Mouse (Mus musculus) liver, embryonic 16.5 days (tissue): ENCODE measurements around the gene Tmem100. TPM values are rescaled to one million over a fixed set of nuclear protein-coding genes. Genes with fewer than 3 reads are reported as not detected.

Experiments used
- ATAC-seq: fragments of 200-750 bp; cut with Nextera tagmentation; 2 replicates; pipeline ENCODE4 v1.8.0; 2017; ENCODE audit warnings: low read depth, mild to moderate bottlenecking, moderate number of reproducible peaks, moderate library complexity
- H3K27ac ChIP-seq: fragments of 300-500 bp; sonication (generic); 2 replicates; pipeline ENCODE4 v1.5.1; 2014; ENCODE audit warnings: mild to moderate bottlenecking, low read length
- H3K27me3 ChIP-seq: fragments of 300-500 bp; sonication (generic); 2 replicates; pipeline ENCODE4 v1.6.1; 2014; ENCODE audit warnings: low read depth, low read length, mixed read lengths; ENCODE audit not compliant: control insufficient read depth, insufficient read depth
- H3K36me3 ChIP-seq: fragments of 300-500 bp; sonication (generic); 2 replicates; pipeline ENCODE4 v1.6.1; 2014; ENCODE audit warnings: mild to moderate bottlenecking; ENCODE audit not compliant: control insufficient read depth, insufficient read depth
- H3K4me1 ChIP-seq: fragments of 300-500 bp; sonication (generic); 2 replicates; pipeline ENCODE4 v1.6.1; 2014; ENCODE audit warnings: low read depth, low read length, mixed read lengths; ENCODE audit not compliant: control insufficient read depth
- H3K4me2 ChIP-seq: fragments of 300-500 bp; sonication (generic); 2 replicates; pipeline ENCODE4 v1.6.1; 2014; ENCODE audit warnings: low read depth, low read length, mixed read lengths
- H3K4me3 ChIP-seq: fragments of 300-500 bp; sonication (generic); 2 replicates; pipeline ENCODE4 v1.5.1; 2014; ENCODE audit warnings: low read depth, mild to moderate bottlenecking, low read length
- H3K9ac ChIP-seq: fragments of 300-500 bp; sonication (generic); 2 replicates; pipeline ENCODE4 v1.6.1; 2014; ENCODE audit warnings: low read depth, low read length
- H3K9me3 ChIP-seq: fragments of 300-500 bp; sonication (generic); replicated peaks from 2 replicates; pipeline ENCODE4 v1.6.1; 2016; ENCODE audit warnings: low read length; ENCODE audit not compliant: control insufficient read depth
- WGBS: fragments of 180-500 bp; shearing (Covaris S2); extraction: QIAGEN DNeasy Blood & Tissue Kit; methylation state at CpG from one replicate; pipeline ENCODE4 v1.1.7; 2014; ENCODE audit not compliant: insufficient replicate concordance; 5-methylcytosine and 5-hydroxymethylcytosine counted together
- polyA plus RNA-seq: library from polyadenylated mRNA; unstranded; fragments of >200 nt; fragmentation: Nextera tagmentation; extraction: Ambion mirVana; gene quantifications from 2 replicates; pipeline ENCODE4 v1.2.1, GENCODE M21; 2015

Gene Tmem100
- polyA plus RNA-seq, 1 experiment from 2014 or later: 0.45 TPM

DNA sequence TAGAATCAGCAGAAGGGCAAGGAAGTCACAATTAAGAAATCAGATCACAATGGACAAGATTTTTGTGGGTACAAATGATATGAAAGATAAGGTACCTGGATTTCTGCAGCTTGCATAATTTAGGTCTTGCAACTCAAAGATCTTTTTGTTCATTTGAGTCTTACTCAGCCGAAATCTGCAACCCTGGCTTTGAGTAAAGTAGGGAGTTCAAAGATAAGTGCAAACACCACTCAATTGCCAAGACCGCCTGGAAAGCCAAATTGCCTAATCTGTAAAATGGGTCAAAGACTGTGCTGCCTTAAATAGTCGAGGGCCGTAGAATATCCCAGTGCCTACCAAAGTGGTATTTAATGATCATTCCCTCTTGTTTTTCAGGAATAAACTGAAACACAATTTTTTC lies 26.8 kb upstream of the Tmem100 start:
- Histone ChIP-seq H3K9me3 (no peaks in the 10 kb centered on the region), H3K27ac (no peak overlapping the region), H3K4me1 (peaks cover 11% of the 10 kb centered on the region), H3K27me3 (no peaks in the 10 kb centered on the region), H3K9ac (no peak overlapping the region), H3K4me3 (no peak overlapping the region), H3K4me2 (no peak overlapping the region), H3K36me3 (no peaks in the 10 kb centered on the region)
- no peak for ATAC-seq
- WGBS: 58% methylated on average over 4 of the region's 4 CpGs

DNA sequence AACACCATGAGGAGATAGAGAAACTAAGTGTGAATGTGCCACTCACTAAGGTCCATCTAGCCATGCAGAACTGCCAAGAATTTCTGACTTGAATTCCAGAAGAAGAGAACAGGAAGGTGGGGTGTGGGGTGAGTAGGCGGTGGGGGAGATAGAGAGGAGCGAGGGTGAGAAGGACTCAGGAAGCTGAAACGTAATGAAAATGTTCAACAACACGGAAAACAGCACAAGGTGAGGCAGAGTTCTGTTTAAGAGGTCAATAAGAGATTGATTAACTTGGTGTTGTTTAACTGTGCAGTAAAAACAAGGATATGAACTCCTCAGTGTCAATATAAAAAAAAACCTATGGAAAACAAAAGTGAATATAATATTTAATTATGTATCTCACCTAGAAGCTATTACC lies 24.0 kb upstream of the Tmem100 start:
- Histone ChIP-seq H3K27ac (no peak overlapping the region), H3K4me2 (no peak overlapping the region), H3K4me1 (peaks cover 11% of the 10 kb centered on the region), H3K27me3 (no peaks in the 10 kb centered on the region; the same call in 1 of the 2 replicates), H3K4me3 (no peak overlapping the region), H3K9me3 (no peaks in the 10 kb centered on the region), H3K36me3 (no peaks in the 10 kb centered on the region), H3K9ac (no peak overlapping the region)
- WGBS: 45% methylated on average over 4 of the region's 4 CpGs
- ATAC-seq: no peak

DNA sequence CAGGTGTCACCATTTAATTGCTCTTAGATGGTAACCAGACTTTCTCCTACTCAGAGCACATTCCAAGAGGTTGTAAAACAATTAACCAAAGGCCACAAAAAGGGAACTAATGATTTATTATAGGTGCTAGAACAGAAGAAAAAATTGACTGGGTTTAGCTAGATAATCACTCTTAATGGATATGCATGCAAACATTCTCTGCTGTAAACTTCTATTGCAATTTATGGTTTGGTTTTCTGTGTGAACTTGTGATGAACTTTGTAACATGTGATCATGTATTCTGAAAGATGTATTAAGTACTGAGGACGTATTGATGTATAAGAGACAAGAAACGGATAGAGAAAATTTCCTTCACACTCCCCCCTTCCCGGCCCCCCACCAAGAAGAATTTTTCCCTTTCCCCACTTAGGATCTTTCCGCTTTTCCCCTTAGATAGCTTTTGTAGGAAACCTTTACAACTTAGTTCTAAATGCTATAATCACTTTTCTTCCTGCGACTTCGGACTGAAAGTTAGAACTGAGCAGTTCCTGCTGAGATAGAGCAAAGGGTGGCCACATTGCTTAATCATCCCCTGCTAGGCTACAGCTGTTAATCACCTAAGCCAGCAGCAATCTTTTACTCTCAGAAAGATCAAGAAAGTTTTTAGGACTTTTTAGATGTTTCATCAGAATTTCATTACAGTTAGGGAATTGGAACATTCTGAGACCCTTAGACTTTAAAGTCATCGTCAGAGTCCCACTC lies 22.2 kb upstream of the Tmem100 start:
- Histone ChIP-seq H3K9ac (no peak overlapping the region), H3K4me1 (no peaks in the 10 kb centered on the region), H3K9me3 (no peaks in the 10 kb centered on the region), H3K4me2 (no peak overlapping the region), H3K4me3 (no peak overlapping the region), H3K27me3 (no peaks in the 10 kb centered on the region; the same call in 1 of the 2 replicates), H3K36me3 (no peaks in the 10 kb centered on the region), H3K27ac (no peak overlapping the region)
- 35% methylated on average over 7 of the region's 7 CpGs for WGBS
- ATAC-seq: no peak

DNA sequence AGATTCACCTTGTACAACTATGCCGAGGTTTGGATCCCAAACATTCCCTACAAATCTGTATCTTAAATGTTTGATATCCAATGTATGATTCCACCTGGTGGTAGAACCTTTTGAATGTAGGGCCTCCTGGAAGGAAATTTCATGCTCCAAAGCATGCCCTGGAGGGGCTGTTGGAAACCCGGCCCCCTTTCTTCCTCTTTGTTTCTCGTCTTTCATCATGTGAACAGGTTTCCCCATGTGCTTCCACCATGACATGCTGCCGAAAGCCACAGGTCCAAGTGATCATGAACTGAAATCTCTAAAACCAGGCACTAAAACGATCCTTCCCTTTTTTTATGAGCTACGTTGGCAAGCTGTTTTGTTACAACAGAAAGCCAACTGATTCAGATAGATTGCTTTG lies 16.5 kb upstream of the Tmem100 start:
- Histone ChIP-seq H3K27ac (no peak overlapping the region), H3K27me3 (no peaks in the 10 kb centered on the region; the same call in 1 of the 2 replicates), H3K4me3 (no peak overlapping the region), H3K4me1 (no peaks in the 10 kb centered on the region), H3K36me3 (no peaks in the 10 kb centered on the region), H3K9me3 (no peaks in the 10 kb centered on the region), H3K9ac (no peak overlapping the region), H3K4me2 (no peak overlapping the region)
- 47% methylated on average over 6 of the region's 6 CpGs for WGBS
- no peak for ATAC-seq

DNA sequence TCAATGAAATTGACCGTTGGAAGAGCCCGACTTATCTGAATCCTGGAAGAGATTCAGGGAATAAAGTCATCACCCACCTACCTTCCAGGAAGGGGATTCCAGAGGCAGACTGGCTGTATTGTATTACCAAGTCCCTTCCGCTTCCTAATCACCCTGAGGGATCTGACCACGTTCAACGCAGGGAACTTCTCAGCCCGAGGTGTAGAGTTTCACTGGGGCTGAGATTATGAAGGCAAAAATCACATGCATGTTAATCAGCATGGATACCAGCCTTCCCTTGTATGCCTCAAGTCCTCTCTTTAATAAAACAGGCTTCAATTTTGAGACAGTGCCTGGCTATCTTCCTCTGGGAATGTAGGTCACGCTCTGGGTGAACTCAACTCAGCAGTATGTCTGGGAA lies 14.9 kb upstream of the Tmem100 start:
- ATAC-seq: no peak
- Histone ChIP-seq H3K4me3 (no peak overlapping the region), H3K36me3 (no peaks in the 10 kb centered on the region), H3K9me3 (no peaks in the 10 kb centered on the region), H3K4me2 (no peak overlapping the region), H3K4me1 (no peaks in the 10 kb centered on the region), H3K27me3 (no peaks in the 10 kb centered on the region), H3K27ac (no peak overlapping the region), H3K9ac (no peak overlapping the region)
- 38% methylated on average over 7 of the region's 7 CpGs for WGBS

DNA sequence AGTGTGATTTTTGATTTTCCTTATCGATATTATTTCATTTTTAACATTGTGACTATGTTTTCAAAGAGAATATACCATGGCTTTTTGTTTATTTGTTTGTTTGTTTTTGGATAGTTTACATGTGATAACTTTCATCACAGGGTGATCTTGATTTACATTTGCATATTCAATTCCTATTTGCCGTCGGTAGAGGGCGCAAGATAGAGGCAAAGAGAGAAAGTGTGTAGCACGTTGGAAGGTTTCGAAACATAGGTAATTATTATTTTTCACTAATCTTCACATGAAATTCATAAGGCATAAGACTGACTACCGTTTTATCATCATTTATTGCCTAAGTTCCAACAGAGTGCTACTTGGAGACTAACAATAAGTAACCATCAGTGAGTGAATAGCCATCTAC lies 11.0 kb upstream of the Tmem100 start:
- Histone ChIP-seq H3K4me3 (no peak overlapping the region), H3K4me1 (no peaks in the 10 kb centered on the region), H3K27me3 (no peaks in the 10 kb centered on the region), H3K36me3 (no peaks in the 10 kb centered on the region), H3K9ac (no peak overlapping the region), H3K4me2 (no peak overlapping the region), H3K9me3 (no peaks in the 10 kb centered on the region), H3K27ac (no peak overlapping the region)
- 18% methylated on average over 7 of the region's 7 CpGs for WGBS
- no peak for ATAC-seq

DNA sequence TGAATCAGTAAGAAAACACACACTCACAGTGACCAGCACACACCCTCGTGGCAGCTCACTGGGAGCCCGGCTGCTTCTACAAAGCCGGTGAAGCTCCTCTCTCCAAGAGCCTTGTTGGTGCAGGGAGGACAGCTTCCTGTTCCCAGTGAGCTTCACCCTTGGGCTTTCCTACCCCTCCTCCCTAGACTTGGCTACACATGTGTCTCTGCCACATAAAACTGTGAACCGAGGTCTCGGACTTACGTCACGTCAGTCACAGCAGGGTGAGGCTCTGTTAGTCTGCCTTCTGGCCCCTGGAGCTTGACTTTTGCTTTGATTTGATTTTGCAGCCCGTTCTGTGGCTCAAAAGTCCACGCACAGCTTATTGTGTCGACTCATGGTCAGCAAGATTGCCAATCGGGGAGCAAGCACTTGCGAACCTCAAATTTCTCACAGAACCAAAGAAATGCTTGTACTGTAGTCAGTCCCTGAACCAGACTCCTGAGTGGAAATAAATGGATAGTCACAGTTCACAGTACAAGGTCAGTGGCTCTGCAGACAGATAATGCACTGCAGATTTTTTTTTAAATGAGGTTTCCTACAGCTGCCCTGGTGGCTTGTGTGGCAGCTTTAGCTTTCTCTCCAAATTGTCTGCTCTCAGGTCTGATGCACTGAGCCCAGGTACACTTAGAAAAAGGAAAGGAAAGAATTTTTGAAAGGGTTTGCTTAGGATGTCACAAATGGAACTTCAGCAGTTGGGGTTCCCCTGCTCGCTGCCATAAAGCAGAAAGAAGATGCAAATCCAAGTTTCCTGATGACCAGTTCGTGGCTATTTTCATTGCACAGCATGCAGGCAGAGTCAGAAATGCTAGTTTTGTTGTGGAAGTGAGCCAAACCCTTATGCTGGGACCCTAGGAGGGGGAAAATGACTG lies 4.0 kb upstream of the Tmem100 start:
- no peak overlapping the region for H3K4me3 ChIP-seq
- no peak overlapping the region for H3K4me2 ChIP-seq
- no peaks in the 10 kb centered on the region for H3K36me3 ChIP-seq
- ATAC-seq: no peak; the same call in 1 of the 2 replicates
- WGBS: 46% methylated on average over 14 of the region's 14 CpGs
- H3K9me3 ChIP-seq: no peaks in the 10 kb centered on the region
- peaks cover 6% of the 10 kb centered on the region for H3K27me3 ChIP-seq
- H3K4me1 ChIP-seq: no peaks in the 10 kb centered on the region; the same call in none of the 2 replicates
- no peak overlapping the region for H3K9ac ChIP-seq
- H3K27ac ChIP-seq: no peak overlapping the region

DNA sequence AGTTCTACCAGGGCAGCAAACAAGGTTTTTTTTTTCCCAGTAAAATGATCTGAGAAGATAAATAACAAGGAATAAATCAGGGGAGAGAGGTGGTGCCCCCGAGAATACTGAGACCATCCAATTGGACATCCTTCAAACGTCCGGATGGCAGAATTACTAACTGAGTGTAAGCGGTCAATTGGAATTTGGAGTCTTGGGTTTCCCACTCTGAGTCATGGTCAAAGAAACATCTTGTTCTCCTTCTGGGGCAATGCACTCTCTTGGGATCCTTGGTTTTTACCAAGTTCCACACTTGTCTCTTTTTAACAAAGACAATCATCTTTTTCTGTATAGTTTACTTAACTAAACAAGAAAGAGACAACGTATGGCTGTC lies 3.4 kb upstream of the Tmem100 start:
- Histone ChIP-seq H3K4me2 (no peak overlapping the region), H3K36me3 (no peaks in the 10 kb centered on the region), H3K4me1 (no peaks in the 10 kb centered on the region; the same call in none of the 2 replicates), H3K27me3 (peaks cover 13% of the 10 kb centered on the region), H3K9me3 (no peaks in the 10 kb centered on the region), H3K27ac (no peak overlapping the region), H3K4me3 (no peak overlapping the region), H3K9ac (no peak overlapping the region)
- no peak for ATAC-seq
- 71% methylated on average over 5 of the region's 5 CpGs for WGBS

DNA sequence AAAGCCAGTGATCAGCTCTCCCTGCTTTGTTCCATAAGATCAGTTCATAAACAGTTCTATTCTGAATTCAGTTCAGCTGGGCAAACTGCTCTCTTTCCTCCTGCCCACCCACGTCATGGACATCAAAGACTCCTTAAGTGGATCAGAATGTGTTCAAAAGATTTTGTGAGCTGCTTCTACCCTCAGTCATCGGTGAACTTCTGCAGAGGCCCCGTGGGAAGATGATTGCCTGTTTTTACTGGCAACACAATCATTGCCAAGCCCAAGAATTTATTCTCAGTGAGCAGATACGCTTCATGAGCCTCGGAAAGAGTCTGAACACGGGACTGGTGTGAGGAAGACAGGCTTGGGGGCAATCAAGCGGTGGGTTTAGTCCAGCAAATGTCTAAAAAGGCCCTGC lies 2.9 kb upstream of the Tmem100 start:
- Histone ChIP-seq H3K36me3 (no peaks in the 10 kb centered on the region), H3K27me3 (peaks cover 16% of the 10 kb centered on the region), H3K4me1 (no peaks in the 10 kb centered on the region; the same call in none of the 2 replicates), H3K4me2 (no peak overlapping the region), H3K4me3 (no peak overlapping the region), H3K9me3 (no peaks in the 10 kb centered on the region), H3K9ac (no peak overlapping the region), H3K27ac (no peak overlapping the region)
- 53% methylated on average over 7 of the region's 7 CpGs for WGBS
- ATAC-seq: no peak
